Mouse (Mus musculus) kidney, embryonic 16.5 days (tissue): ENCODE results near the gene Slamf1. TPM values are rescaled to one million over a fixed set of nuclear protein-coding genes. Genes with fewer than 3 reads are reported as not detected.
"Not testable (repeated sequence)": the region's sequence is repeated elsewhere in the genome, so short reads cannot be mapped to it uniquely, and the experiment has no call there.

Experiments used
- ATAC-seq: fragments of 200-750 bp; cut with Nextera tagmentation; 2 replicates; pipeline ENCODE4 v1.8.0; 2017; ENCODE audit warnings: moderate TSS enrichment; ENCODE audit not compliant: low FRiP score, low TSS enrichment
- H3K27ac ChIP-seq: fragments of 300-500 bp; sonication (generic); 2 replicates; pipeline ENCODE4 v1.5.1; 2014; ENCODE audit warnings: low read length
- H3K27me3 ChIP-seq: fragments of 300-500 bp; sonication (generic); 2 replicates; pipeline ENCODE4 v1.6.1; 2014; ENCODE audit warnings: low read length, control low read depth, mixed read lengths; ENCODE audit not compliant: insufficient read depth
- H3K36me3 ChIP-seq: fragments of 300-500 bp; sonication (generic); 2 replicates; pipeline ENCODE4 v1.6.1; 2014; ENCODE audit warnings: low read length, control low read depth, mixed read lengths; ENCODE audit not compliant: insufficient read depth
- H3K4me1 ChIP-seq: fragments of 300-500 bp; sonication (generic); 2 replicates; pipeline ENCODE4 v1.6.1; 2014; ENCODE audit warnings: low read length, control low read depth, mixed read lengths; ENCODE audit not compliant: insufficient read depth
- H3K4me2 ChIP-seq: fragments of 300-500 bp; sonication (generic); replicated peaks from 2 replicates; pipeline ENCODE4 v1.6.1; 2014; ENCODE audit warnings: low read depth, low read length
- H3K4me3 ChIP-seq: fragments of 300-500 bp; sonication (generic); 2 replicates; pipeline ENCODE4 v1.5.1; 2014; ENCODE audit warnings: mild to moderate bottlenecking, low read length
- H3K9ac ChIP-seq: fragments of 300-500 bp; sonication (generic); replicated peaks from 2 replicates; pipeline ENCODE4 v1.6.1; 2014; ENCODE audit warnings: low read length
- H3K9me3 ChIP-seq: fragments of 300-500 bp; sonication (generic); 2 replicates; pipeline ENCODE4 v1.6.1; 2016; ENCODE audit warnings: low read length, control low read depth
- WGBS: fragments of 180-500 bp; shearing (Covaris S2); extraction: QIAGEN DNeasy Blood & Tissue Kit; methylation state at CpG from one replicate; pipeline ENCODE4 v1.1.7; 2014; 5-methylcytosine and 5-hydroxymethylcytosine counted together
- polyA plus RNA-seq: library from polyadenylated mRNA; unstranded; fragments of >200 nt; fragmentation: Nextera tagmentation; extraction: Ambion mirVana; gene quantifications from 2 replicates; pipeline ENCODE4 v1.2.1, GENCODE M21; 2015

Slamf1 gene
- polyA plus RNA-seq, 1 experiment from 2014 or later = 0.07 TPM

- ATAC-seq = no peak
- Histone ChIP-seq H3K4me3 (no peak overlapping the region), H3K4me1 (no peaks in the 10 kb centered on the region), H3K27ac (no peak overlapping the region), H3K9me3 (no peaks in the 10 kb centered on the region), H3K36me3 (no peaks in the 10 kb centered on the region), H3K4me2 (no peak overlapping the region), H3K9ac (no peak overlapping the region), H3K27me3 (no peaks in the 10 kb centered on the region)
- WGBS = 82% methylated on average over 1 of the region's 1 CpGs
Measured at GRCm38 (mm10) chr1:171797840-171798239, 30.9 kb downstream of the Slamf1 start.

- no peak overlapping the region for H3K27ac ChIP-seq
- 75% methylated on average over 4 of the region's 4 CpGs for WGBS
Measured at GRCm38 (mm10) chr1:171799648-171800047, 32.7 kb downstream of the Slamf1 start.

DNA sequence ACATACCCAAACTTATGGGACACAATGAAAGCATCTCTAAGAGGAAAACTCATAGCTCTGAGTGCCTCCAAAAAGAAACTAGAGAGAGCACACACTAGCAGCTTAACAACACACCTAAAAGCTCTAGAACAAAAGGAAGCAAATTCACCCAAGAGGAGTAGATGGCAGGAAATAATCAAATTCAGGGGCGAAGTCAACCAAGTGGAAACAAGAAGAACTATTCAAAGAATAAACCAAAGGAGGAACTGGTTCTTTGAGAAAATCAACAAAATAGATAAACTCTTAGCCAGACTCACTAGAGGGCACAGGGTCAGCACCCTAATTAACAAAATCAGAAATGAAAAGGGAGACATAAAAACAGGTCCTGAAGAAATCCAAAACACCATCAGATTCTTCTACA, 44.1 kb downstream of the Slamf1 start:
- not testable (repeated sequence) for H3K9me3 ChIP-seq, H3K27me3 ChIP-seq, H3K4me1 ChIP-seq, H3K4me2 ChIP-seq, H3K9ac ChIP-seq, H3K4me3 ChIP-seq, H3K36me3 ChIP-seq, ATAC-seq, H3K27ac ChIP-seq
- 62% methylated on average over 1 of the region's 1 CpGs for WGBS

More at GRCm38 (mm10) chr1:171799648-171800047, 32.7 kb downstream of the Slamf1 start:
- Histone ChIP-seq H3K36me3 (no peaks in the 10 kb centered on the region), H3K4me1 (no peaks in the 10 kb centered on the region), H3K4me2 (no peak overlapping the region), H3K27me3 (no peaks in the 10 kb centered on the region), H3K9me3 (no peaks in the 10 kb centered on the region), H3K9ac (no peak overlapping the region), H3K4me3 (no peak overlapping the region)
- no peak for ATAC-seq

GRCm38 (mm10) chr1:171815545-171816439, 48.9 kb downstream of the Slamf1 start:
- Histone ChIP-seq H3K4me3 (no peak overlapping the region), H3K36me3 (no peaks in the 10 kb centered on the region), H3K27me3 (no peaks in the 10 kb centered on the region), H3K4me1 (no peaks in the 10 kb centered on the region), H3K9ac (no peak overlapping the region), H3K27ac (no peak overlapping the region), H3K9me3 (no peaks in the 10 kb centered on the region), H3K4me2 (no peak overlapping the region)
- WGBS = 11% methylated on average over 8 of the region's 8 CpGs
- peak; percentile 84; the same call in 1 of the 2 replicates for ATAC-seq

DNA sequence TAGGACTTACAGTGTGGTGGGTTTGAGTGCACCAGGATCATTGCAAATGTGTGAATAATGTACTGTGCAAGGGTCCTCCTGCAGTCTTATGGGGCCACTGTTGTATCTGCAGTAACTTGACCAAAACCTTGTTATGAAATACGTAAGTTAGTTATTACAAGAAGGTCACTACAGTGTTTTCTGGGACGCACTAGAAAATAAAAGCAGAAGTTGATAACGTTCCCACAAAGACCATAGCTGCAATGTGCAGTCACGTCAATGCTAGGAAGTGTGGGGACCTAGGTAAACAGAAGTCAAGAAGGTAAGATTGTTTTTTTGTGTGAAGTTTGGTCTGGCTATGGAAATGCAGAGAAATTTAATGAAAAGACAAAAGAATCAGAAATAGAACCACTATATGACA, 50.1 kb downstream of the Slamf1 start:
- H3K27ac ChIP-seq = no peak overlapping the region
- H3K36me3 ChIP-seq = no peaks in the 10 kb centered on the region
- no peak overlapping the region for H3K4me3 ChIP-seq
- WGBS = 79% methylated on average over 4 of the region's 4 CpGs
- no peaks in the 10 kb centered on the region for H3K27me3 ChIP-seq
- no peak overlapping the region for H3K4me2 ChIP-seq
- no peaks in the 10 kb centered on the region for H3K9me3 ChIP-seq
- no peak for ATAC-seq
- H3K9ac ChIP-seq = no peak overlapping the region
- H3K4me1 ChIP-seq = no peaks in the 10 kb centered on the region

DNA sequence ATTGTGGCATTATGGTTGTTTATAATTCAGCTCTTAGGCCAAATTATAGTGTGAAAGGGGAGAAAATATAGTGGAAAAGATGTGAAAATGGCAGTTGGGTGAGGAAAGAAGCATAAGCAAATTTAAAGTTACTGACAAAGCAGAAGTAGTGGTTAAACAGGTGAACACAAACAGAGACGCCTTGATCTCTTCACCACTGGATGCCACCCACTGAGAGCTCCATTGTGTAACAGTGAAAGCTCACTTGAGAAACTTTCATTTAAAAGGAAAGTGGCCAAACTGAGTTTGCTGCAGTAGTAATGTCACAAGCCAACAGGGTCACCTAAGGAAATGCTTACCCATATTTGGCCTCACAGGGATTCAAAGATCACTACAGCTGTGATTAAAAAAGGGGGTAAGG, 54.4 kb downstream of the Slamf1 start:
- Histone ChIP-seq H3K36me3 (no peaks in the 10 kb centered on the region), H3K4me3 (no peak overlapping the region), H3K27ac (no peak overlapping the region), H3K4me2 (no peak overlapping the region), H3K9me3 (no peaks in the 10 kb centered on the region), H3K9ac (no peak overlapping the region), H3K27me3 (no peaks in the 10 kb centered on the region), H3K4me1 (no peaks in the 10 kb centered on the region)
- WGBS = 46% methylated on average over 1 of the region's 1 CpGs
- ATAC-seq = no peak

GRCm38 (mm10) chr1:171825462-171825861, 58.5 kb downstream of the Slamf1 start:
- Histone ChIP-seq H3K9ac (no peak overlapping the region), H3K4me2 (no peak overlapping the region), H3K27me3 (no peaks in the 10 kb centered on the region), H3K36me3 (no peaks in the 10 kb centered on the region), H3K4me1 (no peaks in the 10 kb centered on the region), H3K9me3 (no peaks in the 10 kb centered on the region), H3K4me3 (no peak overlapping the region), H3K27ac (no peak overlapping the region)
- 29% methylated on average over 4 of the region's 4 CpGs for WGBS
- no peak for ATAC-seq

GRCm38 (mm10) chr1:171826164-171826563, 59.2 kb downstream of the Slamf1 start:
- no peaks in the 10 kb centered on the region for H3K9me3 ChIP-seq
- no peak overlapping the region for H3K4me3 ChIP-seq
- H3K27ac ChIP-seq = no peak overlapping the region
- no peaks in the 10 kb centered on the region for H3K27me3 ChIP-seq
- H3K4me2 ChIP-seq = no peak overlapping the region
- H3K9ac ChIP-seq = no peak overlapping the region
- H3K36me3 ChIP-seq = no peaks in the 10 kb centered on the region
- no peak for ATAC-seq
- no peaks in the 10 kb centered on the region for H3K4me1 ChIP-seq

DNA sequence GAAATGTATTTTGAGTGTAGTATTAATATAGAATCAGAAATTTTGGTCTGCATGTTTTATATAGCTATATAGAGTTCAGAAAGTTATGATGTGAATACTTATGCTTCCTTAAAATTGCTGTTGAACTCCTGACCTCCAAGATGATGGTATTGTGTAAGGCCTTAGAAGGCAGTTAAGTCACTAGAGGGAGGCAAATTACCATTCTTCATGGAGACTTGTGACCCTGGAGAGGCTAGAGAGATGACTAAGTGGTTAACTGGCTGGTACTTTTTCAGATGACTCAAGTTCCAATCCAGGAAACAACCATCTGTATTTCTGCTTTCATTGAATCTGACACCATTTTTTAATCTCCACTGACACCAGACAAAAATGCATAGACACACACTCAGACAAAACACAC, 60.7 kb downstream of the Slamf1 start:
- Histone ChIP-seq H3K4me3 (no peak overlapping the region), H3K9me3 (no peaks in the 10 kb centered on the region), H3K27ac (no peak overlapping the region), H3K4me1 (no peaks in the 10 kb centered on the region), H3K27me3 (no peaks in the 10 kb centered on the region), H3K9ac (no peak overlapping the region), H3K4me2 (no peak overlapping the region), H3K36me3 (no peaks in the 10 kb centered on the region)
- no peak for ATAC-seq

DNA sequence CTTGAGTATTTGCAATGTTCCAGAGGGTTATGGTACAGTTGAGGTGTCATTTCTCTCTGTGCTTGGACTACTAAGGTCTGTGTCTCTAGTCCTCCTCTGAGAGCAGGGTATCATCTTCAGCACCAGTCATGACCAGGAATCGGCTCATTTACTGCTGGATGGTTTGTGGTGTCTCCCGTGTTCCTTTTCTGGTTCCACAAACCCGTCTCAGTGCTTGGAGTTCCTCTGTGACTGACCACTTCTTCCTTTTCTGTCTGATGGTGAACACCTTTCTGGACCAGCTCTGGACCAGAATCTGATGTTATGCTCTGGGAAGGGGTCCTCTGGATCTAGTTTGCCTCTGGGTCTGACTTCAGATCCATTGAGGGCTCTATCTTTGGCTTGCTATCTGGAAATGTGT, 72.6 kb downstream of the Slamf1 start, which contains the start of gene Cd84:
Gene Cd84 (plus strand): TSS at position 210 of the 400 bp plus-strand sequence.
- Histone ChIP-seq H3K36me3 (no peaks in the 10 kb centered on the region), H3K9me3 (no peaks in the 10 kb centered on the region), H3K4me3 (no peak within 1 kb of the TSS), H3K27me3 (no peaks in the 10 kb centered on the region), H3K9ac (no peak within 1 kb of the TSS), H3K4me1 (no peaks in the 10 kb centered on the region), H3K4me2 (no peak within 1 kb of the TSS), H3K27ac (no peak within 1 kb of the TSS)
- 88% methylated on average over 3 of the region's 3 CpGs for WGBS
- no peak for ATAC-seq
